Mouse (Mus musculus): Measurements from ENCODE around the gene Rpl12.

DNA sequence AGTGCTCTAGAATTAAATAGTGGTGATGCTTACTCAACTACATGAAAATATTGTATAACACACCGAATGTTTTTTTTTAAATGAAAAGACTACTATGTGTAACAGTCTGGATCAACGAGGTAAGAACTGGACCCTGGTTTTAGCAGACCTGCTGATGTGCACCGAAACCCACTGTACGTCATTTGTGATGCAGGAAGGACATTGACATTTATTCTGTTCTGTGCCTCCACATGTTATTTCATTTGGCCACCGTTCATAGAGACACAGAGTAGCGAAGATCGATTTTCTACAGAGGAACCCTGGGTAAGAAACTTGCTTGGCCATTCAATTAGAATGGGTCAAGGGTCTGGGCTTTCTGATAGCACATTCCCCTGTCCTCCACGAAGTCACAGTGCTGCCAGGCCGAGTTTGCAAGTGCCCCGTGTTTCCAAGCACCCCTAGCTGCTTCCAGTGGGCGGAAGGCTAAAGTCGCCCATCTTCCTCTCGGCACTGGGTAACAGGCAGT lies 4.9 kb downstream of the Rpl12 start:
- TF ChIP-seq CTCF (IDR thresholded peaks at IDR 0.05; ENCODE audit: insufficient read depth, low read length) (no peak), POLR2A (IDR thresholded peaks at IDR 0.05; ENCODE audit: borderline replicate concordance, extremely low read depth, low read depth, low read length) (no peak)

All from lung, adult 2 months (tissue).